Mouse (Mus musculus) granulocyte monocyte progenitor cell, adult 5-6 weeks (primary cell): ENCODE measurements around the gene Pigo. TPM values are rescaled to one million over a fixed set of nuclear protein-coding genes. Genes with fewer than 3 reads are reported as not detected.
A peak's percentile ranks its signal among the peaks of the same experiment; 100 is the strongest.

ENCODE experiments used
- ATAC-seq: replicated peaks from 2 replicates; pipeline ENCODE4 v1.8.0; 2016; ENCODE audit warnings: mild to moderate bottlenecking, moderate TSS enrichment, inconsistent platforms; ENCODE audit not compliant: poor library complexity, severe bottlenecking
- total RNA-seq, 2 experiments: library from RNA; stranded (forward) in 1 of 2; stranded (reverse) in 1 of 2; fragments of 200-712, 200-1000 nt in 1 of 2; fragments of >200 nt in 1 of 2; fragmentation: Nextera tagmentation in 1 of 2; gene quantifications; 2 replicates each; pipeline ENCODE4 v1.2.3; 2014 to 2017

Pigo gene
- total RNA-seq (2014; fragmentation: Nextera tagmentation), result 15.6 and 15.8 TPM in 2 replicates
- 5.8 and 10.8 TPM in 2 replicates for total RNA-seq (2017)

DNA sequence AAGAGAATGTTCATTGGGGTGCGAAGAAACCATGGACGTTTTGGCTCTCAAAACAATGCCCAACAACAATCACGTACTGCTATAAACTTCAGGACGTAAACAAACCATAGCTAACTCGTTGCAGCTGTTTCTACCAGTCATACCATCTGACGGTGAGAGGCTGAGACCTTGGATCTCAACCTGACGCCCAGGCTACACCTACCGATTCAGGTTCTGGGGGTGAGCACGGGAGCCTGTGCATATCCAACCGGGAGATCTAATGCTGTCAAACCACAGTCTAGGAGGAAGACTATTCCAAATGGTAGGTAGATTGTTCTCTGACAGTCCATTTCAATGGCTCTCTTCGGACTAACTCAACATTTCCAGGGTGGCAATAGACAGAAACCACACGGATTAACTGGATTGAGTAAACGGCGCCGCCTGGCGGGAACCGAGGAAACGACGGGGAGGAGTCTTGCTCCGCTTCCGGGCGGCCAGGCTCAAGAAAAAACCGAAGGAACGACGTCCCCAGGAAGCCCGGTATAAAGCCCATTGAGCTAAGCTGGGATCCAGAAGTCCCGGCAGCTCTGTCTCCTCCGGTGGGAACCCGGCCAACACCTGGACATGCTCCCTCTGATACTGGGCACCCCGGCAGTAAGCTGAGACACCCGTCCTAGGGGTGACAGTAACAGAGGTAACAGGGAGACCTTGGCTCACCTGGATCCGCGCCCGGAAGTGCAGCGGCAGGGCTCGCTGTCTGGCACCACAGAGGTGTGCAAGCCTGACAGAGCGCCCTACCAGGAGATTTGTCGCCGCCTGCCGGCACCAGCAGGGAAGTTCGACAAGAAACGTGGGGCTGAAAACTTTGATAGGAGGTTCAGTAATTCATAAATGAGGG is at the start of gene Pigo:
Gene Pigo (minus strand): TSS at position 736 of the 877 bp plus-strand sequence.
- ATAC-seq, result peak; percentile 89

GRCm38 (mm10) chr4:43074923-43075322 is 49.3 kb upstream of the Pigo start:
- ATAC-seq, result no peak

GRCm38 (mm10) chr4:43065471-43065870 is 39.9 kb upstream of the Pigo start:
- ATAC-seq, result no peak

DNA sequence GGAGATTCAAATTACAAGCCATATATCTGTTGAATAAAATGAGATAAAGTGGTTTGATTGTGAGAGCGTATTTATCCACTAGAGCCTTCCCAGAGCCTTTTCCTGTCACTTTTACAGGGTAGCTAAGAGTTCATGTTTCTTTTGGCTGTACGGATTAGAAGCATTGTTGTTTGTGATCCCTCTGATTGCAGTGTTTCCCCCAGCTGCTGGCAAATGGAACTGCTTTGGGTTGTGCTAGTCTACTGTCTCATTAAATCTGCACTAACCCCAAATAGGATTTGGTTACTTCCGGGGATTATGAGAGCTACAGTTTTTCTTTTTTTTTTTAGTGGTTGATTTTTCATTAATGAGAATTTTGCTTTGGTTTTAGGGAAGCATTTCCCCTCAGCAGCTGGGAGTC is 34.7 kb upstream of the Pigo start:
- ATAC-seq, result no peak

DNA sequence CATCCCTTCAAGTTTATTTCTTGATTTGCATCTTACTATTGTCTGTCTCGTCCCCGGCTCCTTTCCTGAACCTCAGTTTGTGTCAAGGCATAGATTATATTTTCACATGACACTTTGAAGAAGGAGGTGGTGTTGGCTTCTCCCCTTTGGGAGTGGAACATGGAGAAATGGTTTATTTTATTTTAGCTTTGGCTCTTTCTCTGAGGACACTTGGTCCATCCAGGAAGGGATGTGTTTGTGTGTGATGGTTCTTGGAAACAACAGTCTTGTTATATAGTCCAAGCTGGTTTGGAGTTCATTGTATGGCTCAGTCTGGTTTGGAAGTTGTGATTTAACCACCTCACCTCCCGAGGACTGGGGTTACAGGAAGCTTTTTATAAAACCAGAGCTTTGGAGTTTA is 34.1 kb upstream of the Pigo start:
- ATAC-seq, result no peak

DNA sequence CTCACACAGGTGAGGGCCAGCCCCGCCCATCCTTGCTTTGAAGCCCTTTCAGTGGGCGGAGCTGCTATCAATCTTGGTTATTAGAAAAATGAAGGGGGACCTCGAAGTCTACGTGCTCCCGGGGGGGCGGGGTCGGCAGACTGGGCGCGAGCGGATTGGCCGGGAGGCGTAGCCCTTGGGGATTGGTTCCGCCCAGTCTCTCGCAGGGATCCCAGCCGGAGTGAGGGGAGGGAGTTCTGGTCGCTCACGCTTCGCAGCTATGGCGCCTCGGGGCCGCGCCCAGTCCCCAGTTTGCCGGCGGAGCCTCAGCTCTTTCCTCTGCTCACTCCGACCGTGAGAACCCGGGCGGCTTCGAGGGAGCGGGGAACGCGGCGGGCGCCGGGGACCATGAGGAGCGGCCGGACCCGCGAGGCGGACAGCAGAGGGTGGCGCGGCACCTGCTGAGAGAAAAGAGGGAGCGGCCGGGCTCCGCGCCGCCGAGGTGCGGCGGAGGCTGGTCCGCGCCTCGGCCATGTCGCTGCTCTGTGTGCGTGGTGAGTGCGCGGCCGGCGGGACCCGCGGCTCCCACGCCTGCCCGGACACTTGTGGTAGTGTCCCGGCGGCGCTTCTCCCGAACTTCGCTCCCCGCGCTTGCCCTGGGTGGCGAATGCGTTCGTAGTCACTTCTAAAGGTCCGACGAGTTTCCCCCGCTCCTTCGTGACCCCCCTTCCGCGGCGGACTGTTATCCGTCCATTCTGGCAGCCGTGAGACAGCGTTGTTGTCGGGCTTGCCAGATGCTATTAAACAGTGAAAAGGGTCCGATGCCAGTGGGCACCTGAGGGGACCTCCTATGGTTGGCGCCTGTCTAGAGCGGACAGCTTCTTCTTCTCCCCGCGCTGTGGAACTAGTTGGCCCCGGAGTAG is 33.4 kb upstream of the Pigo start, which contains the start of gene Unc13b:
Gene Unc13b (plus strand): TSS at position 201 of the 902 bp plus-strand sequence.
- peak; percentile 99 for ATAC-seq

- no peak for ATAC-seq
Measured at GRCm38 (mm10) chr4:43058392-43058752, 32.8 kb upstream of the Pigo start.

- ATAC-seq, result no peak
Measured at GRCm38 (mm10) chr4:43057654-43058053, 32.0 kb upstream of the Pigo start.

GRCm38 (mm10) chr4:43052627-43053026 is 27.0 kb upstream of the Pigo start:
- peak; percentile 80 for ATAC-seq

- peak; percentile 29; the same call in 1 of the 2 replicates for ATAC-seq
Measured at GRCm38 (mm10) chr4:43047231-43047630, 21.6 kb upstream of the Pigo start.

DNA sequence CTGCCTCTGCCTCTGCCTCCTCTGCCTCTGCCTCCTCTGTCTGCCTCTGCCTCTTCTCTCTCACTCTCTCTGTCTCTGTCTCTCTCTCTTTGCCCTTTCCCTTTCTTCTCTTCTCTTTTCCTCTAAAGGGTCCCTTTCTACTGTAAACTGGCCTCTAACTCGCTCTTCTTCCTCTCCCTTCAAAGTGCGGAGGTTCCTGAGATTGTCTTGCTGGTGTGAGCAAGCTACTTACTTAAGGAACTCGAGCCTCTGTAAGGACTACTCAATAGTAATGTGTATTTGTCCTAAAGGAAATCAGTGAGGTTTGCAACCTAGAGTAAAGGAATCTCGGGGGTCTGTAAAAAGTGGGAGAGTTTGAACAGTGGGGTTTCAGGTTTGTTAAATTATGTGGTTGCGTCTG is 21.0 kb upstream of the Pigo start:
- no peak for ATAC-seq

DNA sequence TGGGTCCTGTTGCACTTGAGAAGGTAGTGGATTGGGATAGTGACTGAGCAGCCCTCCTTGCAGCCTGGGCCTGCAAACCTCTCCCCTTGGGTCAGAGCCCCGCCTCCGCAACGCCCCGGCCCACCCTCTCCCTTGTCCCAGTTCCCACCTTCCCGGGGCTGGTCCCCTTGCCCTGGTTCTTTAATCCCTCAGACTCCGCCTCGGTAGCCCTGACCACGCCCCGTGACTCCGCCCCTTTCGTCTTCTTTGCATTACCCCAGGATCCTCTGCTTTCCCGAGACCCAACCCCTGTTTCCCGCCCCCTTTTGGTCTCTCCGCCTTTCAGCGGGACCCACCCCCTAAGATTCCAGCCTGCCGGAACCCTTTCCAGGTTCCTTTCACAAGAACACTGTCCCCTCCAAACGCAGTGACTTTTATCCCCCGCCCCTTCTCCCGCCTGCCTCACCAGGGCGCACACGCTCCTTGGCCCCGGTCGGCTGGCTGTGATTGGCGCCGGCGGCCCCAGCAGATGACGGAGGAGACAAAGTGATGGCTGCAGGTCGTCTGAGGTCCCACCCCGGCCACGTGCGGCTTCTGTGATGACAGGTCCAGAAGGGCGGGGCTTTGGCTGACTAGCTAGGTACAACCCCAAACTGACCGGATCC is 20.2 kb upstream of the Pigo start, which contains the start of gene Fam214b:
Gene Fam214b (minus strand): TSS at position 562 of the 644 bp plus-strand sequence.
- peak; percentile 75 for ATAC-seq

DNA sequence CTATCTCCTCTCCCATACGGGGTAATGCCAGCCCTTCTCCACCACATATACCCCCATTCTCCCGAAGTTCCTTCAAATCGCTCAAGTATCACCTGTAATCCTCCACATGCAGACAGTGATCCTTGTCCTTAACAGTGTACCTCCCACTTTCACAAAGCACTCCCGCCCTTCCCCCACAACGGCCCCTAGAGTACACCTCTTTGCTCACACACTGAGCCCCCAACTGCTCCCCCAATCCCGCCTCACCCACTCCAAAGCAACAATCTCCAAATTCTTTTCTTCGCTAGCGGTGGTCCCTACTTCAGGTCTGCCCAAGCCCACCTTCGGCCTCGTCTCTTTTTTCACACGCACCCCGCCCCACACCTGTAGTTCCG is 19.7 kb upstream of the Pigo start:
- no peak for ATAC-seq

- peak; percentile 45 for ATAC-seq
Measured at GRCm38 (mm10) chr4:43044673-43045072, 19.1 kb upstream of the Pigo start.

- ATAC-seq, result peak; percentile 26
Measured at GRCm38 (mm10) chr4:43043644-43044357, 18.2 kb upstream of the Pigo start.

GRCm38 (mm10) chr4:43040881-43041547 is 15.4 kb upstream of the Pigo start:
- ATAC-seq, result no peak

DNA sequence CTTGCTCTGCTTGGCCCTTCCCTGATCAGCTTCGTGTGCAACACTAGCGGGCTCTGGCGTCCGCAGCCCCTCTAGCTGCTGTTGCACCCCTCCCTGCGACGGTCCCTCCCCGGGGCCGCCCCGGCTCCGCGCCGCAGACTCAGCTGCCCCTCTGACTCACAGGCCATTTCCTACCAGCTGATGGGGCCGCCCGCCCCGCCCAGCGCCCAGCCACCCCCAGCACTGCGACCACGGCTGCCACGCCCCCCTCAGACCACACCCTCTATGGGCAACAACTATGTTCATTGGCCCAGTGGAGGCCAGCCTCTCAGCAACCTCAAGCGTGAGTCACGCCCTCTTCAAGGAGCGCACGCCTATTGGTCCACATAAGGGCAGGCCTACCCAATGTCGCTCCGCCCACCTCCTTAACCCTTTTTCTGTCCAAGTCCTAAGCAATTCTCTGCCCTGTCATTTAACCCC is 14.5 kb upstream of the Pigo start:
- peak; percentile 86 for ATAC-seq

DNA sequence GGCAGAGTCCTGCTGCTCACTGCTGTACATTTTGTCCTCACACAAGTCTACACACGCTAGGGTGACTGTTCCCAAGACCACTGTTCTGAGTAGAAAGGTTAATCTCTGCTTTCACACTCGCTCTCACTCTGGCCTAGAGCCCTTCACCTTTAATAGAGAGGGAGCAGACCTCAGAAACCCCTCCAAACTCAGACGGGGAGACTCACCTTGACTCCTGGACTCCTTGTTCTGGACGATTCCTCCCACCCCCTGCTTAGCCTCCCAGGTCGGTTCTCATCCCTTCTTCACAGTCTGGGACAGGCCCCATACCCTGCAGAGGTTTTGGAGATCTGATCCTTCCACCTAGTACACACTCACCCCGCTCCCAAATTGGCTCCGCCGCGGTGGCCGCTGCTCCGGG is 14.0 kb upstream of the Pigo start:
- no peak for ATAC-seq
